Mouse (Mus musculus) heart, adult 8-10 months (tissue): ENCODE measurements around the gene Igsf11. TPM values are rescaled to one million over a fixed set of nuclear protein-coding genes. Genes with fewer than 3 reads are reported as not detected.

Experiments
- total RNA-seq, 4 experiments: library from RNA; stranded (reverse); gene quantifications; 2 replicates each; pipeline ENCODE4 v1.2.4; 2022

The Igsf11 gene
- total RNA-seq, 4 experiments from 2014 or later: 0.57 to 0.75 (median 0.66) TPM

Other genes starting within 250 kb of the Igsf11 start
- gene Arhgap31, start 179.4 kb upstream of the Igsf11 start, total RNA-seq: 10 to 100 TPM; 32.9 to 44.3 (median 39.1) TPM
- gene B4galt4, start 150.4 kb upstream of the Igsf11 start, total RNA-seq: 10 to 100 TPM in 2 of 4 experiments, 1 to 10 TPM in 2; 7.2 to 11.7 (median 9.6) TPM
- 1 to 10 TPM; 2.8 to 6.2 (median 4.2) TPM for gene Upk1b, start 92.3 kb upstream of the Igsf11 start, total RNA-seq
- gene 4930435E12Rik, start 63.9 kb upstream of the Igsf11 start, total RNA-seq: not detected